Mouse (Mus musculus) kidney, embryonic 15.5 days (tissue): ENCODE data around the gene Gm20441. TPM values are rescaled to one million over a fixed set of nuclear protein-coding genes. Genes with fewer than 3 reads are reported as not detected.

ENCODE experiments used
- ATAC-seq: fragments of 200-750 bp; cut with Nextera tagmentation; replicated peaks from 2 replicates; pipeline ENCODE4 v1.8.0; 2017; ENCODE audit warnings: moderate TSS enrichment; ENCODE audit not compliant: low FRiP score
- H3K27ac ChIP-seq: fragments of 300-500 bp; sonication (generic); 2 replicates; pipeline ENCODE4 v1.5.1; 2015; ENCODE audit warnings: mild to moderate bottlenecking, inconsistent platforms
- H3K27me3 ChIP-seq: fragments of 300-500 bp; sonication (generic); 2 replicates; pipeline ENCODE4 v1.6.1; 2015; ENCODE audit warnings: inconsistent platforms
- H3K36me3 ChIP-seq: fragments of 300-500 bp; sonication (generic); 2 replicates; pipeline ENCODE4 v1.6.1; 2015; ENCODE audit warnings: inconsistent platforms
- H3K4me1 ChIP-seq: fragments of 300-500 bp; sonication (generic); 2 replicates; pipeline ENCODE4 v1.6.1; 2015; ENCODE audit warnings: inconsistent platforms
- H3K4me2 ChIP-seq: fragments of 300-500 bp; sonication (generic); 2 replicates; pipeline ENCODE4 v1.6.1; 2015; ENCODE audit warnings: moderate library complexity, mild to moderate bottlenecking, inconsistent platforms
- H3K4me3 ChIP-seq: fragments of 300-500 bp; sonication (generic); replicated peaks from 2 replicates; pipeline ENCODE4 v1.5.1; 2015; ENCODE audit warnings: mild to moderate bottlenecking, inconsistent platforms
- H3K9ac ChIP-seq: fragments of 300-500 bp; sonication (generic); 2 replicates; pipeline ENCODE4 v1.6.1; 2015; ENCODE audit warnings: mild to moderate bottlenecking, inconsistent platforms
- H3K9me3 ChIP-seq: fragments of 300-500 bp; sonication (generic); replicated peaks from 2 replicates; pipeline ENCODE4 v1.6.1; 2016; ENCODE audit warnings: inconsistent platforms
- WGBS: fragments of 180-500 bp; shearing (Covaris S2); methylation state at CpG from one replicate; pipeline ENCODE4 v1.1.7; 2015; ENCODE audit warnings: mixed read lengths; 5-methylcytosine and 5-hydroxymethylcytosine counted together
- polyA plus RNA-seq: library from polyadenylated mRNA; unstranded; fragments of >200 nt; fragmentation: Nextera tagmentation; extraction: Ambion mirVana; gene quantifications from 2 replicates; pipeline ENCODE4 v1.2.1, GENCODE M21; 2015

Gene Gm20441
- polyA plus RNA-seq, 1 experiment from 2014 or later, result 0.40 TPM

DNA sequence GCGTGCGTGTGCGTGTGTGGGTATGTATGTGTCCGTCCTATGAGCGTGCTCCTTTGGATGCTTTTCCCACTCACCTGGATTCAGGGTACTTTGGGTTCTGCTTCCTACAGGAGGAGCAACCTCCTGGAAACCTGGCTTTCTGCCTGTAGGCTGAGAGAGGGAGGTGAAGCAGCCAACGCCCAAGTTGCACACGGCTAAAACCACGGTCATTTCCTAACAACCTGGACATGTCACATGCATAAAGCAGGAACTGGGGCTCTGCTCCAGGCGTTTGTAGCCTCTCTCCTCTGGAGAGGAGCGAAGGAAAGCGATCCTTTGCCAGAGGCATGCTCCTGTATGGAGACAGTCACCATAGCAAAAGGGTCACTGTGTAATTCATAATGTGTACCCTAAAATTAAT is 24.0 kb downstream of the Gm20441 start:
- peaks cover 75% of the 10 kb centered on the region for H3K36me3 ChIP-seq
- 0 out of 2 replicates have a peak, but pooled peaks cover 2% of the 10 kb centered on the region for H3K9me3 ChIP-seq
- no peaks in the 10 kb centered on the region for H3K27me3 ChIP-seq
- H3K27ac ChIP-seq, result no peak overlapping the region
- H3K9ac ChIP-seq, result no peak overlapping the region
- H3K4me3 ChIP-seq, result no peak overlapping the region
- H3K4me1 ChIP-seq, result no peaks in the 10 kb centered on the region
- no peak overlapping the region for H3K4me2 ChIP-seq
- no peak for ATAC-seq
- WGBS, result 92% methylated on average over 11 of the region's 11 CpGs

DNA sequence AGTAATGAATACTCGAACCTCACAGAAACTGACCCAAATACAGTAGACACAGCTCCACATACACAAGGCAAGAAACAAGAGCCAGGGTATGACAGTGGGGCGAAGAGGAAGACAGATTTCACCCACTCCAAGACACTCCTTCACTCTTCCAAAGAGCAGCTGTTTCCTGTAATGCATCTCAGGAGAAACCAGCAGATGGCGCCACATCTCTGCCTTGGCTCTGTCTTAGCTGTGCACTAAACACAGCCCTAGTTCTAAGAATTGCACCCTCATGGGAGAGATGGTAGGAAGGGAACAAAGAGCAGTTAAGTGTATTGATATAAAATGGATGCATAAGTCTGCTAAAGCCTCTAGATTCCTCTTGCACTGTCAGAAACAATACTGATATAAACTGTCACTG is 36.7 kb downstream of the Gm20441 start:
- H3K9ac ChIP-seq, result no peak overlapping the region
- ATAC-seq, result peak; percentile 85
- H3K27me3 ChIP-seq, result no peaks in the 10 kb centered on the region
- H3K4me3 ChIP-seq, result no peak overlapping the region
- no peak overlapping the region for H3K4me2 ChIP-seq
- H3K4me1 ChIP-seq, result no peaks in the 10 kb centered on the region
- H3K27ac ChIP-seq, result no peak overlapping the region
- H3K36me3 ChIP-seq, result peaks cover 93% of the 10 kb centered on the region
- WGBS, result 39% methylated on average over 3 of the region's 3 CpGs
- H3K9me3 ChIP-seq, result no peaks in the 10 kb centered on the region

DNA sequence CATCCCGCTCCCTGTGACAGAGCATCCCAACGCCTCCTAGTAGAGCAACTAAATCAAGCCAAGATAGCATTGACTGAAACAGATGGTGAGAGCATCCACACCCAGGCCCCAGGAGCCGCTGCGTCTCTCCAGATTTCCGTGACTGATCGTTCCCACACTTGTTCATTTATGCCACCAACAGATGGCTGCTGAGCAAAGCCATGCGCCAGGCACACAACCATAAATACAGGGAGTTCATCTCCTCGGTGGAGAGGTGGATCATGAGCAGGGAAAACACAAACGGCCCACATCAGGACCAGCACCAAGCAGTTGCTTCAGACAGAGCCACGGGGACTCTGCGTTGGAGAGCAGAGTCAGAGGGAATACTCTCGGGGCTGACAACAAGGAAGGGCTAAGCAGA is 37.4 kb downstream of the Gm20441 start:
- Histone ChIP-seq H3K27ac (no peak overlapping the region), H3K4me3 (no peak overlapping the region), H3K4me1 (no peaks in the 10 kb centered on the region), H3K36me3 (peaks cover 93% of the 10 kb centered on the region), H3K9ac (no peak overlapping the region), H3K4me2 (no peak overlapping the region), H3K27me3 (no peaks in the 10 kb centered on the region), H3K9me3 (no peaks in the 10 kb centered on the region)
- no peak for ATAC-seq
- 92% methylated on average over 12 of the region's 12 CpGs for WGBS

DNA sequence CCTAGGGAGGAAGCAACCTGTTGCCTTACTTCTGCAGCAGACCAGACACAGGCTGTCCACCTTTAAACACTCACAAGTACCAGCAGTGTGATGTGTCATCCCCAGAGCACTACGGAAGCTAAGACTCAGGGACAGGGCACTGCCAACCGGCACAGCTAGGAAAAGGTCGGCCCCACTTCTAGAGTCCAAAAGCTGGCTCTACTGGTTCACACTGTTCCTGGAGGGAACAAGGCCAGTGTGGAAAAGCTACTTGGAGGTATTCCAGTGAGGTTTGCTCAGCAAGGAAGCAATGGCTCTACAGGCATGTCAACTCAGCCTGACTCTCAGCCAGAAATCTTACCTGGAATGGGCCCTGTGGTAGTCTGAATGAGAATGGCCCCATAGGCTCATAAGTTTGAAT is 39.9 kb downstream of the Gm20441 start:
- peaks cover 92% of the 10 kb centered on the region for H3K36me3 ChIP-seq
- 96% methylated on average over 3 of the region's 3 CpGs for whole genome bisulfite sequencing
- ATAC-seq, result no peak

DNA sequence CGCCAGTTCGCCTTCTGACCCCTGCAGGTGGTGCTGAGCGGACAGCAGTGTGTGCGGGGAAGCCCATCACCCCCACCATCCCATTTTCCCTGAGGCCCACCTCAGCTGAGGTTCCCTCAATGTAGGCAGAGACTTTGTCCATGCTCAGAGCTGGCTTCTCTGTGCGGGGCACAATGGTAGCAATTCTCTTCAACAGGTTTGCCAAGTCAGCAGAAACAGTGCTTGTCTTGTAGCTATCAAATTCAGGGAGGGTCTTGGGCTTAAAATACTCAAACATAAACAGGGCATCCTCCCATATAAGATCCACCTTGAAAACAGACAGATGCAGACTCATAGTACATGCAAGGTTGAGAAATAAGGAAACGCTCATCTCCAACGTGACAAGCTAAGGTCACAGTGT is 55.3 kb downstream of the Gm20441 start:
- H3K9ac ChIP-seq, result no peak overlapping the region
- WGBS, result 93% methylated on average over 7 of the region's 7 CpGs
- no peak for ATAC-seq
- no peak overlapping the region for H3K4me2 ChIP-seq
- H3K27me3 ChIP-seq, result no peaks in the 10 kb centered on the region
- H3K4me3 ChIP-seq, result no peak overlapping the region
- no peak overlapping the region for H3K27ac ChIP-seq
- H3K9me3 ChIP-seq, result no peaks in the 10 kb centered on the region
- H3K36me3 ChIP-seq, result peaks cover 93% of the 10 kb centered on the region
- H3K4me1 ChIP-seq, result no peaks in the 10 kb centered on the region

More for the DNA sequence above, 39.9 kb downstream of the Gm20441 start:
- H3K4me2 ChIP-seq, result no peak overlapping the region
- no peak overlapping the region for H3K27ac ChIP-seq
- no peak overlapping the region for H3K9ac ChIP-seq
- H3K4me1 ChIP-seq, result no peaks in the 10 kb centered on the region
- H3K9me3 ChIP-seq, result no peaks in the 10 kb centered on the region
- H3K4me3 ChIP-seq, result no peak overlapping the region
- H3K27me3 ChIP-seq, result no peaks in the 10 kb centered on the region

Other genes with a start within 250 kb of the Gm20441 start
- gene Lrrc75b, start 220.6 kb downstream of the Gm20441 start, polyA plus RNA-seq, result 3.0 and 3.1 TPM in 2 replicates
- gene Ggt1, start 219.3 kb downstream of the Gm20441 start, polyA plus RNA-seq, result 128 and 137 TPM in 2 replicates
- 6.7 and 7.7 TPM in 2 replicates for gene Ggt5, start 191.6 kb downstream of the Gm20441 start, polyA plus RNA-seq
- 16.5 and 22.6 TPM in 2 replicates for gene Susd2, start 136.9 kb downstream of the Gm20441 start, polyA plus RNA-seq
- 35.1 and 37.8 TPM in 2 replicates for gene Cabin1, start 16.6 kb downstream of the Gm20441 start, polyA plus RNA-seq
- 81.8 and 84.2 TPM in 2 replicates for gene Ddt, start 7.5 kb downstream of the Gm20441 start, polyA plus RNA-seq
- gene Gstt3, start 460 bp upstream of the Gm20441 start, polyA plus RNA-seq, result 42.2 and 43.8 TPM in 2 replicates
- 12.6 and 15.8 TPM in 2 replicates for gene Gstt1, start 17.6 kb upstream of the Gm20441 start, polyA plus RNA-seq
- not detected in 2 replicates for gene Gstt4, start 41.6 kb upstream of the Gm20441 start, polyA plus RNA-seq
- gene Gstt2, start 56.5 kb upstream of the Gm20441 start, polyA plus RNA-seq, result 38.2 and 39.6 TPM in 2 replicates
- 2,032 and 2,056 TPM in 2 replicates for gene Mif, start 79.3 kb upstream of the Gm20441 start, polyA plus RNA-seq
- 3.3 and 5.0 TPM in 2 replicates for gene Derl3, start 112.5 kb upstream of the Gm20441 start, polyA plus RNA-seq
- 219 and 239 TPM in 2 replicates for gene Smarcb1, start 140.7 kb upstream of the Gm20441 start, polyA plus RNA-seq
- 140 and 148 TPM in 2 replicates for gene Chchd10, start 152.2 kb upstream of the Gm20441 start, polyA plus RNA-seq
- 48.2 and 57.3 TPM in 2 replicates for gene Mmp11, start 155.5 kb upstream of the Gm20441 start, polyA plus RNA-seq
- 0.30 and 1.0 TPM in 2 replicates for gene Gm867, start 159.7 kb upstream of the Gm20441 start, polyA plus RNA-seq
- 0.57 and 1.2 TPM in 2 replicates for gene Vpreb3, start 162.1 kb upstream of the Gm20441 start, polyA plus RNA-seq
- 0.05 TPM in 1 of 2 replicates, not detected in the other for gene Gm5134, start 173.6 kb upstream of the Gm20441 start, polyA plus RNA-seq